Mouse (Mus musculus): ENCODE data around the gene Ube2o. TPM values are rescaled to one million over a fixed set of nuclear protein-coding genes. Genes with fewer than 3 reads are reported as not detected.

Ube2o gene
- polyA plus RNA-seq, 1 experiment: 43.6 TPM

DNA sequence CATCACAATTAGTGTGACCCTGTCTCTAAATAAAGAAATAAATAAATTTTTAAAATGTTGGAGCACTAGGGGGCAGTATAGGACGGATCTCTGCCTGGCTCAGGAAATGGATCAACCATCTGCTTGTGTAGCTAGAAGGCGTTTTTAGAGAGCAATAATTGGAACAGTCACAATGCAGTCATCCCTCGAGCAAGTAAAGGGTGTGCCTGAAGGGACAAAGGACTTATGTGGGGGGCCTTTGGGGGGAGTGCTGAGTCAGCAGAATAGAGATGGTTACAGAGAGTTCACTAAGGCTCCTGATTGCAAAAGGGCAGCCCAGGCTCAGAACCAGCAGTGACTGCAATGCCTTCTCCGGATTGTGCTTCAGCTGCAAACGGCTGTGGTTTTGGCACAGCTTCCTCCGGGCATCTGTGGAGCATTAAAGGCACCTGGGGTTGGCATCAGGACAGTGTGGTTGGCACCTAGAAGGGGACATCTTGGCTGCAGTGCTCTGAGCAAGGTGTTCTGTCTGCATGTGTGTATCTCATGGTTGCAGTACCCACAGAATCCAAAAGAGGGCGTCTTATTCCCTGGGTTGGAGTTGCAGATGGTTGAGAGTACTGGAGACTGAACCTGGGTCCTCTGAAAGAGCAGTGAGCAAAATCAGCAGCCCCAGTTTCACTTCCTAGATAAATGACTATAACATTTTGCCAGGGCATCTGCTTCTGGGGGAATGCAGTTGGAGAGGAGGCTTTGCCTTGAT, 80.1 kb downstream of the Ube2o start:
- H3K4me1 ChIP-seq (ENCODE audit: control insufficient read depth, insufficient read depth, low read length): no peaks in the 10 kb centered on the region
- no peak for TF ChIP-seq POLR2A (IDR thresholded peaks at IDR 0.05; ENCODE audit: insufficient read depth, low read length)
- peak; percentile 7 for TF ChIP-seq CTCF (IDR thresholded peaks at IDR 0.05; ENCODE audit: low read depth, low read length)
- TF ChIP-seq EP300 (IDR thresholded peaks at IDR 0.05; ENCODE audit: insufficient read depth, low read depth, low read length): no peak
- no peak overlapping the region for H3K9ac ChIP-seq (ENCODE audit: low read depth, poor library complexity, severe bottlenecking)
- no peaks in the 10 kb centered on the region for H3K36me3 ChIP-seq (ENCODE audit: control insufficient read depth, insufficient read depth, low read length, poor library complexity, severe bottlenecking)
- no peak overlapping the region for H3K27ac ChIP-seq (ENCODE audit: insufficient read depth, low read length)
- H3K9me3 ChIP-seq (replicated peaks; ENCODE audit: control insufficient read depth, insufficient read depth, low read length, poor library complexity, severe bottlenecking): no peaks in the 10 kb centered on the region
- H3K4me3 ChIP-seq (ENCODE audit: low read depth, low read length): no peak overlapping the region
- H3K27me3 ChIP-seq (ENCODE audit: control insufficient read depth, insufficient read depth, low read length, poor library complexity, severe bottlenecking): no peaks in the 10 kb centered on the region

DNA sequence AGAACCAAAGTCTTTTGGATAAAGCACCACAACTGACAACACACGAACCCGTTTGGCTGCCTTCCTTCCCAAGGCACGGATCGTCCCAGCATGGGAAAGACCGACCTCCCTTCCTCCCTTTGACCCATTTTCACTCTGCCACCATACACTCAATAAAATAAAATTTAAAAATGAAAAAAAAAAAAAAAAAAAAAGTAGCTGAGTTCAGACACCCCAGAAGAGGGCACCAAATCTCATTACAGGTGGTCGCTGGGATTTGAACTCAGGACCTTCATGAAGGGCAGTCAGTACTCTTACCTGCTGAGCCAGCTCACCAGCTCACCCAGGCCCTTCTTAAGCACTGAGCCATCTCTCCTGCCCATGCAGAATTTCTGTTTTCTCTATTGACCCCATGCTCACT, 82.2 kb downstream of the Ube2o start:
- H3K36me3 ChIP-seq (ENCODE audit: control insufficient read depth, insufficient read depth, low read length, poor library complexity, severe bottlenecking): no peaks in the 10 kb centered on the region
- H3K27me3 ChIP-seq (ENCODE audit: control insufficient read depth, insufficient read depth, low read length, poor library complexity, severe bottlenecking): no peaks in the 10 kb centered on the region
- H3K4me1 ChIP-seq (ENCODE audit: control insufficient read depth, insufficient read depth, low read length): no peaks in the 10 kb centered on the region
- H3K9me3 ChIP-seq (replicated peaks; ENCODE audit: control insufficient read depth, insufficient read depth, low read length, poor library complexity, severe bottlenecking): no peaks in the 10 kb centered on the region
- H3K27ac ChIP-seq (ENCODE audit: insufficient read depth, low read length): no peak overlapping the region
- TF ChIP-seq CTCF (IDR thresholded peaks at IDR 0.05; ENCODE audit: low read depth, low read length) (no peak), POLR2A (IDR thresholded peaks at IDR 0.05; ENCODE audit: insufficient read depth, low read length) (no peak), EP300 (IDR thresholded peaks at IDR 0.05; ENCODE audit: insufficient read depth, low read depth, low read length) (no peak)
- H3K4me3 ChIP-seq (ENCODE audit: low read depth, low read length): no peak overlapping the region
- peak overlapping the region; percentile 57; the same call in 1 of the 2 replicates for H3K9ac ChIP-seq (ENCODE audit: low read depth, poor library complexity, severe bottlenecking)

DNA sequence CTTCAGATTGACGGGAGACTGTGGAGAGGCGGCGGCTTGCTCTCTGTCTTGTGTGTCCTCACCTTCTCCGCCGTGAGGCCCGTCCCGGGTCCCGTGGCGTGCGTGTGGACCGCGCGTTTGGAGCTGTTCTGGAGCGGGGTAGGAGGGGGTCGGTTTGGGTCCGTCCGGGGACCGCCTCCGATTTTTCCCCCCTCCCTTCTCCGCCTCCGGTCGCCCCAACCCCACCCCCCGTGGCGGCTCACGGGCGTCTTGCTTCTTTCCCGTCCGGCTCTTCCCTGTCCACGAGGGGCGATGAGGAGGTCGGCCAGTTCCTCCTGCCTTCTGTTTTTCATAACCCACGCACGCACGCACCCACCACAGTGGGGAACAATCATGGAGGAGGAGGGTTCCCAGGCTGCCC, 82.7 kb downstream of the Ube2o start:
- H3K27me3 ChIP-seq (ENCODE audit: control insufficient read depth, insufficient read depth, low read length, poor library complexity, severe bottlenecking): no peaks in the 10 kb centered on the region
- H3K4me1 ChIP-seq (ENCODE audit: control insufficient read depth, insufficient read depth, low read length): no peaks in the 10 kb centered on the region
- peak overlapping the region; percentile 57 for H3K9ac ChIP-seq (ENCODE audit: low read depth, poor library complexity, severe bottlenecking)
- H3K27ac ChIP-seq (ENCODE audit: insufficient read depth, low read length): no peak overlapping the region
- H3K9me3 ChIP-seq (replicated peaks; ENCODE audit: control insufficient read depth, insufficient read depth, low read length, poor library complexity, severe bottlenecking): no peaks in the 10 kb centered on the region
- TF ChIP-seq CTCF (IDR thresholded peaks at IDR 0.05; ENCODE audit: low read depth, low read length) (no peak), POLR2A (IDR thresholded peaks at IDR 0.05; ENCODE audit: insufficient read depth, low read length) (no peak), EP300 (IDR thresholded peaks at IDR 0.05; ENCODE audit: insufficient read depth, low read depth, low read length) (no peak)
- peak overlapping the region; percentile 48 for H3K4me3 ChIP-seq (ENCODE audit: low read depth, low read length)
- no peaks in the 10 kb centered on the region for H3K36me3 ChIP-seq (ENCODE audit: control insufficient read depth, insufficient read depth, low read length, poor library complexity, severe bottlenecking)

DNA sequence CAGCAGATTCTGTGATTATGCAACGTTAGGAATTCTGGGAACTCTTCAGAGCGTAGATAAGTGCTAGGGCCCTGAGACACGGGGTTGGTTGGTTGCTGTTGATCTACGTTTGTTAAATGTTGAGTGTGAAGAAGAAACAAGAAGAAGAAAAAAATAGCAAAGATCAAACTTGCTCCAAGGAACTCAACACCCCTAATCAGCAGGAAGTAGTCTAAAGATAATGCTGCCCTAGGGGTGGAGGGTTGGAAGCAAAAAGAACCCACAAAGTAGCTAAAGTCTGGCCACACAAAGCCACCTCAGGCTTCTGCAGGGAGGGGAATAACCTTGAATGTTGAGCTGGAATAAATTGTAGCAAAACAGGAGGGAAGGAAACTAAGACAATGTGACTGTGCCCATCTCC, 83.9 kb downstream of the Ube2o start:
- H3K36me3 ChIP-seq (ENCODE audit: control insufficient read depth, insufficient read depth, low read length, poor library complexity, severe bottlenecking): no peaks in the 10 kb centered on the region
- H3K9me3 ChIP-seq (replicated peaks; ENCODE audit: control insufficient read depth, insufficient read depth, low read length, poor library complexity, severe bottlenecking): no peaks in the 10 kb centered on the region
- H3K4me1 ChIP-seq (ENCODE audit: control insufficient read depth, insufficient read depth, low read length): no peaks in the 10 kb centered on the region

DNA sequence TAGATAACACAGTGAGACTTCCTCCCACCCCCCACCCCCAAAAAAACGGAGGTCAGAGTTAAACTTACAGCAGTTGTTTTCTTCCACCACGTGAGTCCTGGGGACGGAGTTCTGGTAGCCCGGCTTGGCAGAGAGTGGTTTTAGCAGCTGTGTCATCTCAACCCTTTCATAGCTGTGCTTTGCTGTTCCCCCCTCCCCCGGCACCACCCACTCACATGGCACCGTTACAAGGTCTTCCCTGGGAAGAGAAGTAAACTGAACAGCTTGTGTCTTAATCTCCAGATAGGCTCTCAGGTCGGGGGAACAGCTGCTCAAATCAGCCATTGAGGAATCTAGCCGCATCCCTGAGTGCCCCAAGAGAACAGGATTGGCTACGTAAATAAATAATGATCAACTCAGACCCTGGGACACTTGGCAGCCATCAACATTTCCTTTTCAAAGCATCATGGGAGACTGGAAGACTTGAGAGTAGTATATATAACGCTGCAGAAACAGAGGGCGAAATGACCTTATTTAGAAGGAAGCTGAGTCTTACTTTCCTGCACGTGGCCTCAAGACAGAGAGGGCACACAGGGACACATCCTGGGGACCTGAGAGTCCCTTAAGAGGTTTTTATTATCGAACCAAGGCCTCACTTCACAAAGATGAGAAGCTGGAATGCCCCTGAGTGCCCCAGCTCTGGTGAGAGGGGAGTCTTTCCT, 86.6 kb downstream of the Ube2o start:
- no peak overlapping the region for H3K9ac ChIP-seq (ENCODE audit: low read depth, poor library complexity, severe bottlenecking)
- H3K27ac ChIP-seq (ENCODE audit: insufficient read depth, low read length): no peak overlapping the region
- TF ChIP-seq EP300 (IDR thresholded peaks at IDR 0.05; ENCODE audit: insufficient read depth, low read depth, low read length): no peak
- no peak for TF ChIP-seq CTCF (IDR thresholded peaks at IDR 0.05; ENCODE audit: low read depth, low read length)

More for the DNA sequence above, 83.9 kb downstream of the Ube2o start:
- TF ChIP-seq EP300 (IDR thresholded peaks at IDR 0.05; ENCODE audit: insufficient read depth, low read depth, low read length): no peak
- no peak for TF ChIP-seq CTCF (IDR thresholded peaks at IDR 0.05; ENCODE audit: low read depth, low read length)
- TF ChIP-seq POLR2A (IDR thresholded peaks at IDR 0.05; ENCODE audit: insufficient read depth, low read length): no peak
- H3K9ac ChIP-seq (ENCODE audit: low read depth, poor library complexity, severe bottlenecking): no peak overlapping the region
- no peak overlapping the region for H3K27ac ChIP-seq (ENCODE audit: insufficient read depth, low read length)
- H3K4me3 ChIP-seq (ENCODE audit: low read depth, low read length): no peak overlapping the region
- no peaks in the 10 kb centered on the region for H3K27me3 ChIP-seq (ENCODE audit: control insufficient read depth, insufficient read depth, low read length, poor library complexity, severe bottlenecking)

DNA sequence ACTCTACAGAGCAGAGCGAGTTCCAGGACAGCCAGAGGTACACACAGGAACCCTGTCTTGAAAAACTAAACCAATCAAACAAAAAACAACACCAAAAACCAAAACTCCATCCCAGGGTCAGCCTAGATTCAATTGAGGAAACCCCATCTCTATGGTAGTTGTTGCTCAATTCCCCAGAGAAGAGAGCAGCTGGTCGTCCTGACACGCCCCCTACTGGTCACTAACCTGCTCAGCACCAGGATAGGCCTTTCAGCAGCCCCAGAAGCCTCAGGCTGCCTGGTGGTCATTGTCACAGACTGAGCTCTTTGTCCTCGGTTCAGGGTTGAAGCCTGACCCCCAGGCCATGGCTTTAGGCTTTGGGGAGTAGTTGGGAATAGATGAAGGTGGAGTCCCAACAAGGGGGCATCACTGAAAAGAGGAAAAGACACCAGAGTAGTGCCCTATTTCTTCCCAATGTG, 87.4 kb downstream of the Ube2o start, which contains the start of gene Prpsap1:
Gene Prpsap1, minus strand, starts transcription at position 408 of the 458 bp plus-strand sequence.
- Histone ChIP-seq H3K4me3 (ENCODE audit: low read depth, low read length) (no peak within 1 kb of the TSS), H3K4me1 (ENCODE audit: control insufficient read depth, insufficient read depth, low read length) (no peaks in the 10 kb centered on the region), H3K9me3 (replicated peaks; ENCODE audit: control insufficient read depth, insufficient read depth, low read length, poor library complexity, severe bottlenecking) (no peaks in the 10 kb centered on the region), H3K27ac (ENCODE audit: insufficient read depth, low read length) (no peak within 1 kb of the TSS), H3K9ac (ENCODE audit: low read depth, poor library complexity, severe bottlenecking) (no peak within 1 kb of the TSS), H3K36me3 (ENCODE audit: control insufficient read depth, insufficient read depth, low read length, poor library complexity, severe bottlenecking) (no peaks in the 10 kb centered on the region), H3K27me3 (ENCODE audit: control insufficient read depth, insufficient read depth, low read length, poor library complexity, severe bottlenecking) (no peaks in the 10 kb centered on the region)
- TF ChIP-seq CTCF (IDR thresholded peaks at IDR 0.05; ENCODE audit: low read depth, low read length) (peak; percentile 94), POLR2A (IDR thresholded peaks at IDR 0.05; ENCODE audit: insufficient read depth, low read length) (no peak)

More for the DNA sequence above, 86.6 kb downstream of the Ube2o start:
- Histone ChIP-seq H3K36me3 (ENCODE audit: control insufficient read depth, insufficient read depth, low read length, poor library complexity, severe bottlenecking) (no peaks in the 10 kb centered on the region), H3K9me3 (replicated peaks; ENCODE audit: control insufficient read depth, insufficient read depth, low read length, poor library complexity, severe bottlenecking) (no peaks in the 10 kb centered on the region), H3K4me3 (ENCODE audit: low read depth, low read length) (no peak overlapping the region), H3K27me3 (ENCODE audit: control insufficient read depth, insufficient read depth, low read length, poor library complexity, severe bottlenecking) (no peaks in the 10 kb centered on the region), H3K4me1 (ENCODE audit: control insufficient read depth, insufficient read depth, low read length) (no peaks in the 10 kb centered on the region)

All from ES-Bruce4 (cell line).